Mouse (Mus musculus) right cerebral cortex, postnatal 36 days (tissue): ENCODE data around the gene Zmiz2.
"Not testable (repeated sequence)": the region's sequence is repeated elsewhere in the genome, so short reads cannot be mapped to it uniquely, and the experiment has no call there.

Experiments used
- DNase-seq, 2 experiments: peaks; one replicate each; pipeline ENCODE4 v3.0.0; 2022; ENCODE audit warnings: low spot score in 2 of 2, mixed read lengths in 1 of 2

The Zmiz2 gene

DNA sequence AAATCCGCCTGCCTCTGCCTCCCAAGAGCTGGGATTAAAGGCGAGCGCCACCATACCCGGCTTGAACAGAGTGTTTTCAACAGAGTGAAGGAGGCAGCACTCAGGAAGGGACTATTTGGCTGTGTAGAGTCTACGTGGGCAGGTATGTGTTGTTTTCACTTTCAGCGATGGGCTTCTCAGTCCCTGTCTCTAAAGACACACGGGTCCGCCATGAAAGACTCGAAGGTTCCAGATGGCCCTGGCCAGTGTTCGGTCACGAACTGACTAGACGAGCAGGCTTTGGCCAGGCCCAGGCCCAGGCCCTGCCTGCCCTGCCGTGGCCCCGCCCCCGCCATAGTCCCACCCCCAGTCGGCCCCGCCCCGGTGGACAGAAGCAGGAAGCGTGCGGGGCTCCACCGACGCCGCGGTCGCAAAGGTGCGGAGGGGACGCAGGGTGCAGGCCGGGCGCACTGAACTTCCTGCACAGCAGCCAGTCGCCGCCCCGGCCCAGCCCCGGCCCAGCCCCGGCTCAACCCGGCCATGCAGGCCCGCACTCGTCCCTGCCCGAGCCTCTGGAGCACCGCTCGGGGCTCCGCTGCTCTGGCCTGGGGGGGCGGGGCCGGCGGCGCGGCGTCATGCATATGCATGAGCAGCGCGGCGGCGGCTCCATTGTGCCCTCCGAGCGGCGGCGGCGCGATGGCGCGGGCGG lies at the start of gene Zmiz2:
Zmiz2 (plus strand) TSS at position 349 of the 688 bp plus-strand sequence.
- DNase-seq = peak; percentile 90 to 94

DNA sequence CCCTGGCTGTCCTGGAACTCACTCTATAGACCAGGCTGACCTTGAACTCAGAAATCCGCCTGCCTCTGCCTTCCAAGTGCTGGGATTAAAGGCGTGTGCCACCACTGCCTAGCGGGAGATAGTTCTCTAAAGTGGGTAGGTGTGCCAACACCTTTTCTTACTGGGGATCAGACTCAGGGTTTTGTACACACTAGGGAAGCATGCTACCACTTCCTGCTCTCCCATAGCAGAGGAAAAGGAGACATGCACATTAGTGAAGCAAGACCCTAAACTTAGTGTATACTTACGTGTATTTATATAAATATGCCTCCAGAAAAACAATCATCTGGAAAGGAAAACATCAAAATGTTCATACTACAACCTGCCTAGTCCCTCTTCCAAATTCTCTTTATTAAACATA lies 42.9 kb upstream of the Zmiz2 start:
- DNase-seq = no peak

DNA sequence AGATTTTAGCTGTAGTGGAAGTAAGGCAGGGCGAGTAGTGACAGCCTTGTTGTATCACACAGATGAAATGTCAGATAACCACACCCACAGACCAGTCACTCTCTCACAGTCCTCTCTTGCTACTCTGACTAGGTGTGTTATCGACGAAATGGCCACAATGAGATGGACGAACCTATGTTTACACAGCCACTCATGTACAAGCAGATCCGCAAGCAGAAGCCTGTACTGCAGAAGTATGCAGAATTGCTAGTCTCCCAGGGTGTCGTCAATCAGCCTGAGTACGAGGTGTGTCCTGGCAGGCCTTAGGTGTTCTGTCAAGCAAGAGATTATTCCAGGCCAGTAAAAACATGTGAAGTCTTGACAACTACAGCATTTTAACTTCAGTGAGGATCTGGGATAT lies 41.9 kb upstream of the Zmiz2 start:
- no peak for DNase-seq

DNA sequence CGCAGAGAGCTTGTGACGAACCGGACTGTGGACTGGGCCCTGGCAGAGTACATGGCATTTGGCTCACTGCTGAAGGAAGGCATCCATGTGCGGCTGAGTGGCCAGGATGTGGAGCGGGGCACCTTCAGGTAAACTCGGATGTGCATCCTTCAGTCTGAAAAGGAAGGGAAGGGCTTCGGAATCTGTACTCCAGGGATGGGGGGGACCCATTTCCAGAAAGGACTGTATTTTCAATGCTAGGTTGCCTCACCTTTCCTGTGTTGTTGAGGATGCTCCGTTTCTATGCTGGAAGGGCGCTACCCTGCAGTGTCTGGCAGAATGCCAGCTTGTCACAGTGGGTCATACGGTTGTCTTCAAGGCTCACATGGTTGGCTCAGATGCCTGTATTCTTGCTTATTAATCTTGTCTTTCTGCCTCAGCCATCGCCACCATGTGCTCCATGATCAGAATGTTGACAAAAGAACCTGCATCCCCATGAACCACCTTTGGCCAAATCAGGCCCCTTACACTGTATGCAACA lies 40.1 kb upstream of the Zmiz2 start:
- DNase-seq = no peak

DNA sequence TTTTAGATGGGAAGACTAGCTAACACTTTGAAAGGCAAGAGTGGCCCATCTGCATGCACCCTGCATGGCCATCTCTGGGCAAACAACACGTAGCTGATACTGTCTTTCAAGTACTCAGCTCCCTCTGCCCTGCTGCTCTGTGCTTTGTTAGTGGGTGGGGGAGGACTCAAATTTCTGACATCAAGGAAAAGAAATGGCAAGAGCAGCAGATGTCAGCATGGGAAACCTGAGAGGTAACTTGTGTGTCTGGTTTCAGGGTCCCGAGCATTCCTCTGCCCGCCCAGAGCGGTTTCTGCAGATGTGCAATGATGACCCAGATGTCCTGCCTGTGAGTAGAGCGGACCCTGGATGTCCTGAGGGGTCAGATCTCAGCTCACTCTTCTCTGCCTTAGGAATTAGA lies 39.3 kb upstream of the Zmiz2 start:
- DNase-seq = no peak

DNA sequence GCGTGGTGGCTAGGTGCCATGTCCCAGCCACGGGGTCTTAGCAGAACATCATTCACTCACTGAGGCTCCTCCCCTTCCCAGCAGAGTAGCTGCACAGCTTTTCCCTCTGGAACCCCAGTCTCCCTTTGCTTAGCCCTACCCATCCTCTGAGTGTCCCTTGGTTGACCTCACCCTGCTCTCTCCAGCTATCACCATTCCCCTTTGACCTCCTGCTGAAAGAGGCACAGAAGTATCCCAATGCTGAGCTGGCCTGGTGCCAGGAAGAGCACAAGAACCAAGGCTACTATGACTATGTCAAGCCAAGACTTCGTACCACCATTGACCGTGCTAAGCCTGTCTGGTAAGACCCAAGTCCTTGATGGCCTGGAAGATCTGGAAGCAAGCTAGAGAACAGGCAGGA lies 33.8 kb upstream of the Zmiz2 start:
- no peak for DNase-seq

DNA sequence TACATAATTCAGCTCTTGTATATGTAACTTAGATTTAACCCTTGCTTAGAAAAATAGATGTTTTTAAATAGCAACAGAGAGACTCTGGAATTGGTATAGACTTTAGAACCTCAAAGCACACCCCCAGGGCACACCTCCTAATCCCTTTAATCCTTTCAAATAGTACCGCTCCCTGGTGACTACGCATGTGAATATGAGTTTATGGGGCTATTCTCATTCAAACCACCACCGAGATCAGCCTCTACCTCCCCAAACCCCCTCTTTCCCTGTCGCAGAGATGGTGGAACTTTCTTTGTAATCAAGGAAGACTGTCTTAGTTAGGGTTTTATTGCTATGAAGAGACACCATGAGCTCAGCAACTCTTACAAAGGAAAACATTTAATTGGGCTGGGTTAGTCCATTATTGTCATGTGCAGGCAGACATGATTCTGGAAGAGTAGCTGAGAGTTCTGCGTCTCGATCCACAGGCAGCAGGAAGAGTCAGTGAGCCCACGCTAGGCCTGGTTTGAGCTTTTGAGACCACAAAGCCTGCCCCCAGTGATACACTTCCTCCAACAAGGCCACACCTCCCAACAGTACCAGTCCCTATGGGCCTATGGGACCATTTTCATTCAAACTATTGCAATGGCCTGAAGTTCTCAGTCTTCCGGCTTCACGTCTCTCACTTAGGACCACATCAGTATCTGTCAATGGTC lies 24.1 kb upstream of the Zmiz2 start:
- DNase-seq = no peak

DNA sequence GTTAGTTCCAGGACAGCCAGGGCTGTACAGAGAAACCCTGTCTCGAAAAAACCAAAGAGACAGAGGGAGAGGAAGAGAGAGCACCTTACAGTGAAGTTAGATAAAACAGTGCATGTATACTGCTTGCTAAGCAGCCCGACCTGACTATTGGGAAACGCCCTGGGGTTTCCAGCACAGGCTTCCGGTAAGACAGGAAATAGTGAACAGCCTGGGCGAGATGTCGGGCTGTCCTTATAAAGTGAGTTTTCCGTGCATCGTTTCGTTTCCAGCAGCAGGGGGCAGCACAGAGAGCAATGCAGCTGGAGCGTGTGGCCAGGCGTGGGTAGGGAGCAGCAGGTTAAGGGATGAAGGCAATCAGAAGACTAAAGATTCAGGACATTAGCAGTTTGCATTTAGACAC lies 23.0 kb upstream of the Zmiz2 start:
- DNase-seq = peak in 1 of 2 experiments; percentile 36

DNA sequence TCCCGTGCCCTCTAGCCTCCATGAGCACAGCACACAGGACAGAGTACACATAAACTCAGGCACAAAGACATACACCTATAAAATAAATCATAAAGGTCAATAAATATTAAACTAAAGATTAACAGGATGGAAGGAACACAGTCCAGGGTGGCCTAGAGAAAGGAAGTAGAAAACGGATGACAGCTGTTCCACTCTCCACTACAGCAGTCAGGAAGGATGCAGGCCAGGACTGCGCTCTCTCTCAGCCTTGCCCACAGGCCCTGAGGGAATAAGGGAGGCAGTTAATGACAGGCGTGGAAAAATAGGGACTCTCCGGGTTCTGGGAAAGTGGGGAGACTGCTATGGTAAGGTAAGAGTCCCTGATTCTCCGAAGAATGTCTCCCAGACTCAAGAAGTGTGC lies 22.4 kb upstream of the Zmiz2 start:
- no peak for DNase-seq

DNA sequence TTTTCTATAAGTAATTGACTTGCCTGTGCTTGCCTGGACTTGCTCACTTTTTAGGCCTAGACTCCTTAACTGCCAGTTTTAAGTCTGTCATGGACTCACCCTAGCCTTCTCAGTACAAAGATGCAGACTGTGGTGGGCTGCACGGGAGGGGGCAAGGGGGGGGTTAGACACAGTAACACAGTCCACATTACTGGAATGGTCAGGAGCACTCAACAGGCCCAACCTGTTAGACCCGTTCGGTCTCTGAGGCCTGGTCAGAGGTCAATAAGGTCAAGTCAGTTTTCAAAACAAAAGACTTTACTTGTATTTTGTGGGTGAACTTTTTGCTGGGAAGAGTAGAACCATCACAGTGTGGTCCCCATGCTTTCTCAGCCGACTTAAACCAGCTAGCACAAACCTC lies 21.7 kb upstream of the Zmiz2 start:
- DNase-seq = no peak

DNA sequence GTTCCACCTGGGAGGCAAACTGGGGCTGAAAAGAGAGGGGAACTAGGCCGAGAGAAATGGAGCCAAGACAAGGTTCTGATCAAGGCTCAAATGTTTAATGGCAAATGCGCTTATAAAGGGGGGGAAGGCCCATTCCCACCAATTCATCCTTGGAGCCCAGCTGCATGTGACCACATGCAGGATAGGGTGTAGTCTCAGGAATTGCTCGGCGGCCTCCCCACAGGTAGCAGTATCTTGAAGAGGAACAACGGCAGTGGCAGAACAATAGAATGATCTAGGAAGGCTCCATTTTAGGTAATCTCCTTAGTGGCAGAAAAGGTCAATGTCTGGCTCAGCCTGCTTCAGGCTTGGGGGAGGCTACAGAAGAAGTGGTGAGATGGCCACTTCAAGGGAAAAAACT lies 20.9 kb upstream of the Zmiz2 start:
- not testable (repeated sequence) for DNase-seq

DNA sequence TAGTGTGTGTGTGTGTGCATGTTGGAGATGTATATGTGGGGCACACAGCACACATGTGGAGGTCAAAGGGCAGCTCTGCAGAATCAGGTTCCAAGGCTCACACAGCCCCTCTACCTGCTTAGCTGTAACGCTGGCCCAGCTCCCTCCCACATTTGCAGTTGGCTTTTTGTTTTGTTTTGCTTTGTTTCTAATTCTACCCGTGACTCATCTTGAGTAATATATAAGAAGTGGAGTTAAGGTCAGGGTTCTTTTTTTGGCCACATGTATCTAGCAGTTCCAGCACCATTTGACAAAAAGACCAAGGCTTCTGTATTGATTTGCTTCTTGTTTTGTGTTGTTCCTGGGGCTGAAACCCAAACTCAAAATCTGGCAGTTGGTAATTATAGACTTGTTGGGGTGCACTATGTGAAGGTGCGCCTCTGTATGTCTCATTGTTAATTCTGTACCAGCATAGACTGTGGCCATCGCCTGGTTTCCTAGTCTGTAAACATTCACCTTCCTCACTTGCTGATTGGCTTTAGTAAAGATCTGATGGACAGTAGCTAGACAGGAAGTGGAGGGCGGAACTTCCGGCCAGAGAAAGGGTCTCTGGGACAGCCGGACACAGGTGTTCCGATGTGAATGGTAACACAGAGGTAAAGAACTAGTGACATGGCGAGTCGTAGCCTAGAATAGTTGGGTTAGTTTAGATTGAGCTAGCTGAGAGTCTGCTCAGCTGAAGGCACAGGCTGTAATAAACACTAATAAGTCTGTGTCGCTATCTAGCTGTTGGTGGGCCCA lies 17.3 kb upstream of the Zmiz2 start:
- DNase-seq = no peak

DNA sequence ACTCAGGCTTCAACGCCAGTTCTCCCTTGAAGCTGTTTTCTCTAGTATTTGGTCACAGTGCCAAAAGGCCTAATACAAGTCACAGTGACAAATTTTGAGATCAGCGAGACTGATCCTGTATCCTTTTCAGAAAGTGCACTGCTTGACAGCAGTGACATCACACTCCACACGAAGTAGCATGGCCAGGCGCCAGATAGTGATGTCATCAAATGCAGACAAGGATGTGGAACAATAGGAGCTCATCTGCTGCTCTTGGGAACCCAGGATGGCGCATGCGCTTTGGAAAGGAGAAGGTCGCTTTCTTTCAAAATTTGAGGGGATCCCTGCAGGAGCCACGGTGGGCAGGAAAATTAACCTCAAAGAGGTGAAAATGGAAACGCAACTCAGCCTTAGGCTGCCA lies 16.1 kb upstream of the Zmiz2 start:
- DNase-seq = no peak

DNA sequence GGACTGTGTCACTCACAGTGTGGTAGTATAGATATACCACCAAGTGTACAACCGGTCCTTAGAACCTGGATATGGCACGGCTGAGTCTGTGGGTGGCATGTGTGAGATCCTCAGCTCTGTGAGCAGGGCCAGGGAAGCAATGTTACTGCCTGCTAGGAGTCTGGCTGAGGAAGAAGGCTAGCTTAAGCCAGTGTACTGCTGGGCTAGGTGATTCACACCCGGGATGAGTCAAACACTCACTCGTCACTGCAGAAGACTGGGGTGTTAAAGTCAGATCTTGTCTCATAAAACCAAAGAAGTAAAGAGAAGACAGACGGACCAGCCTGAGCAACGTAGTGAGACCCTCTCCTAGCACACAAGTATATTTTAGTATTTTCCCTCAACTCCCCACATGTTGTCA lies 8.0 kb upstream of the Zmiz2 start:
- no peak for DNase-seq

DNA sequence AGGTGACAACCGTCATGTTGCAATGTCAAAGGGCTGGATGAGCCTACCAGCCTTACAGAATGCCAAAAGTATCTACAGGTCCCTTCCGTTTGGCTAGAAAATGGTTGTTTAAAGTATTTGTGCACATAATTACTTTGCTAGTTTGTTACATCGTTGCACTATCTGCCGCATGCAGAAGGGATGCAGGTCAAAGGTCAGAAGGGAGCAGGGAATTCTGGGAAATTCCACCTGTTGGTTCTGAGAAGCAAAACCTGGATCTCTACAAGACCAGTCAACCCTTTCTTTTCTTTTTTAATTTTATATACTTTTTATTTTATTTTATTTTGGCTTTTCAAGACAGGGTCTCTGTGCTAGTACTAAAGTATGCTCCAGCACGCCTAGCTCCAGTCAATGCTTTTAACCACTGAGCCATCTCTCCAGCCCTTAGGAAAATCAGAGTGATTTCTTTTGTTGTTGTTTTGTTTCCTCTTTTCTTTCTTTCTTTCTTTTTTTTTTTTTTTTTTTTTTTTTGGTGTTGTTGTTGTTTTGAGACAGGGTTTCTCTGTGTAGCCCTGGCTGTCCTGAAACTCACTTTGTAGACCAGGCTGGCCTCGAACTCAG lies 648 bp upstream of the Zmiz2 start:
- DNase-seq = no peak

DNA sequence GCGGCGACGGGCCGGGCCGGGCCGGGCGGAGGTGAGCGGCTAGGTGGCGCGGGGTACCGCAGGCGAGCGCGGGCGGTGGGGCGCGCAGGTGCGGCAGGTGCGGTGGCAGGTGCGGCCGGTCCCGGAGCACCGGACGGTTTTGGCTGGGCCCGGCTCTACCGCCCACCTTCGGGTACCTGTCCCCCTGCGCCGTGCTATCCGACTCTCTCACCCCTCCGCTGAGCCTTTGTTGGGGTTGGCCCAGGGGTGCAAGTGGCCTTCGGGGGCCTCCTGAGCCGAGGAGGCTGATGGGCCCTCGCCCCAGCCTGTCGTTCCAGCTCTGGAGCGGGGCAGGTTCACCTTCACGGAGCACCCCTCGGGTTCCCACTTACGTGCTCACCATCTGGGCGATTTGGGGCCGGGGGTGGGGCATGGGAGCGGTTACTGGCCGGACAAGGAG lies 628 bp downstream of the Zmiz2 start:
- no peak for DNase-seq

DNA sequence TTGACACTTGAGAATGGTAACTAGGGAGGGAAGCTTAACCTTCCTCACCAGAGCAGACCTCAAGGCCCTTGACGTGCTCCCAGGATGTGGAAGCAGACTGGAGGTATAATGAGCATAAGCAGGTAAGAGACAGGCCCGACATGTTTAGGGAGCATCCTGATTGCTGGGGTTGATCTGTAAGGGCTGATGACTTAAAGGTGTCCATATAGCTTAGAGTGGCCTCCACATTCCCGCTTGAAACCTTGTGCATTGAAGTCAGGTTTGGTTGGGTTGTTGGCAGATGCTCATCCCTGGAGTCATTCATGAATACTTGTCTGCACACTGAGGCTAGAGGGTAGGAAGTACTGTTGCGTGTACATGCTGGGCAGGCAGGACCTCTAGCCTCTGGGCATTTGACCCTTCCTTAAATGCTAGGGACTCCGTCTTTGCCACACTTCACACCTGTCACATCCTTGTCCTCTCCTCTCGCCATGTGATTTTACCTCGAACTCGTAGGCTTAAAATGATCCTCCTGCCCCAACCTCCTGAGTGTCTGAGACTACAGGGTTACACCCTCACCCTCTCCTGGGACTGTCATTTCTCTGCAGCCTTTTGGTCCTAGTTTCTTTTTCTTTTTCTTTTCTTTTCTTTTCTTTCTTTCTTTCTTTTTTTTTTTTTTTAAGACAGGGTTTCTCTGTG lies 1.6 kb downstream of the Zmiz2 start:
- DNase-seq = no peak

DNA sequence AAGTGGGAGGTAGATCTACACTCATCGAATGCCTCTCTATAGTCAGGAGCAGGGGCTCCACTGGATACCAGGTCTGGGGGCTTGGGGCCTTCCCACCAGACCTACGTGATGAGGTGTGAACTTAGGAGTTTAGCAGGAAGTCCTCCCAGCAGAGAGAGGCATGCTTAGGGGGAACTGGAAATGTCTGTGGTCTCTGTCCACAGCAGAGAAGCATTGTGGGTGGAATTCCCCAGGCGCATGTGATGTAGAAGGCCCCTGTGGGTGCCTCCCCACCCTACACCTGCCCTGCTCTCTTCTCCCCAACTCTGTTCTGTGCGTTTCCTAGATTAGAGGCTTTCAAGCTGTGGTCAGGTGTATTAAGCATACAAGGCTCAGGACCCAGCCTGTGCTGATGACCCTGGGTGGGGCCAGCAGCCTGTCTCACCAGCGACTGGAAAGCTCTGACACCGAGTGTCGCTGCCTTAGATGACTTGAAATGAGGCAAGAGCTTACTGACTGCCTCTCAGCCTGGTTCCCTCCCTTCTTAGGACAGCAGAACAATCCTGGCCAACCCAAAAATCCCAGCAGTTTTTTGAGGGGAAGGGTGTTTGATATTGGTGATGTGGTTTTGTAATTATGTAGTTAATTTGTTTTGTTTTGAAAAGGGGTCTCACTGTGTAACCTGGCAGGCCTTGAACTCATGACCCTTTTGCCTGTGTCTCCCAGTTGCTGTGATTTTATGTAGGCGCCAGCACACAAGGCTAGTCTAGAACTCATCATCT lies 2.8 kb downstream of the Zmiz2 start:
- DNase-seq = no peak

DNA sequence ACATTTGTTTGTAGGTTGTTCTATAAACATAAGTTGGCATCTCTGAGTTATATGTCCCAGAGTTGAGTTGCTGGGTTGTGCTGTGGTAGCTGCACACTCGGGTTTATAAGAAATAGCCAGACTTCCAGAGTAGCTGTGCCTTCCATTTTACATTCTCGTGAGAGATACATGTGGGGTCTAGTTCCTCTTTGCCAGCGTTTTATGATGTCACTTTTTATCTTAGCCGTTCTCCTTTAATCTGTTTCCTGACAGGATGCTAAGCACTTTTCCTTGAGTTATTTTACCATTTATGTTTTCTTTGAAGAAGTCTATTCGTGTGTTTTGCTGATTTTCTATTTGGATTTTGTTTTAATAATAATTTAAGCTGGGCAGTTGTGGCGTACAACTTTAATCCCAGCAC lies 4.0 kb downstream of the Zmiz2 start:
- DNase-seq = no peak

DNA sequence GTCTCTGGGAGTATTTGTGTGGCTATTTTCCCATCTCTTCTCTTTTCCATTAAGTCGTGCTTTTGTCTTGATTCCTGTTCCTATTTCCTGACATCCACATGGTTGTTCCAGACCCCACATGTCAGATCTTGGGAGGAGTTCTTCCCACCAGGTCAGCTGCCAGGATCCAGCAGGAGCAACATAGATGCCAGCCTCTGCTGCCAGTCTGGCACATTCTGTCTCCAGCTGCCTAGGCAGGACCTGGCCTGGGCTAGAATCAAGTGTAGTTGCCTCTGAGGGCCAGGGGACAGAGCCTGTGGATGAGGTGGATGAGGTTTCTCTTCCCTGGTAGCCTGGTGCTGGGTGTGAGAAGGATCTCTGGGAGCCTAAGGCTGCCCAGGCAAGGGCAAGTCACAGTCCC lies 5.0 kb downstream of the Zmiz2 start:
- DNase-seq = no peak

DNA sequence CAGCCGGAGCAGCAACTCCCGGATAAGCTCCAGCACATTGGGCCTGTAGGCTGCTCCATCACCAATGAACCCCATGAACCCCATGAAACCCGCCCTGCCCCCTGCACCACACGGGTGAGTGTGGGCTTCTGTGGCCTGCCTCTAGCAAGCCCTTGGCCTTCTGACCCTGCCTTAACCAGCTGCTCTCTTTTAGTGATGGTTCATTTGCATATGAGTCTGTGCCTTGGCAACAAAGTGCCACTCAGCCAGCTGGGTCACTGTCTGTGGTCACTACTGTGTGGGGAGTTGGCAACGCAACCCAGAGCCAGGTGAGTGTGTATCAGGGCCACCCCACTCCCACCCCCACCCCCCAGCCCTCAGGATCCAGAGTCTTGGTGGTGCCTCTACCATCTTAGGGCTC lies 6.7 kb downstream of the Zmiz2 start:
- no peak for DNase-seq
